Mouse (Mus musculus) ES-Bruce4 (cell line): ENCODE data around the gene Gm21987.

ENCODE experiments used
- CTCF ChIP-seq: IDR thresholded peaks from one replicate; pipeline ENCODE4 v1.8.1; 2011; ENCODE audit warnings: low read depth, low read length
- EP300 ChIP-seq: IDR thresholded peaks from 2 replicates; pipeline ENCODE4 v1.6.1; 2011; ENCODE audit warnings: low read depth, low read length; ENCODE audit not compliant: insufficient read depth
- POLR2A ChIP-seq: IDR thresholded peaks from one replicate; pipeline ENCODE4 v1.8.1; 2011; ENCODE audit warnings: low read length; ENCODE audit not compliant: insufficient read depth

- TF ChIP-seq EP300 (no peak), CTCF (no peak), POLR2A (no peak)
Measured at GRCm38 (mm10) chr16:38389284-38389893, 42.5 kb downstream of the Gm21987 start.
